Mouse (Mus musculus) kidney, adult 2 months (tissue): ENCODE data around the gene Nr1i3. TPM values are rescaled to one million over a fixed set of nuclear protein-coding genes. Genes with fewer than 3 reads are reported as not detected.

Experiments
- DNase-seq: peaks from one replicate; pipeline ENCODE4 v3.0.0; 2021
- H3K27ac ChIP-seq: fragments of 200-500 bp; 2 replicates; pipeline ENCODE4 v1.5.1; 2012; ENCODE audit warnings: low read depth, low read length, control low read depth, inconsistent platforms; ENCODE audit not compliant: insufficient read depth
- H3K27me3 ChIP-seq: fragments of 200-500 bp; replicated peaks from 2 replicates; pipeline ENCODE4 v1.6.1; 2012; ENCODE audit warnings: mild to moderate bottlenecking, moderate library complexity, low read length, inconsistent platforms; ENCODE audit not compliant: control insufficient read depth, insufficient read depth
- H3K36me3 ChIP-seq: fragments of 200-500 bp; 2 replicates; pipeline ENCODE4 v1.6.1; 2012; ENCODE audit warnings: mild to moderate bottlenecking, moderate library complexity, low read length, inconsistent platforms; ENCODE audit not compliant: control insufficient read depth, insufficient read depth
- H3K4me1 ChIP-seq: fragments of 200-500 bp; 2 replicates; pipeline ENCODE4 v1.6.1; 2011; ENCODE audit warnings: low read length; ENCODE audit not compliant: control insufficient read depth, insufficient read depth
- H3K4me3 ChIP-seq: fragments of 200-500 bp; 2 replicates; pipeline ENCODE4 v1.5.1; 2011; ENCODE audit warnings: mild to moderate bottlenecking, low read depth, low read length, control low read depth; ENCODE audit not compliant: insufficient read depth
- CTCF ChIP-seq: fragments of 200-500 bp; conservative IDR thresholded peaks from 2 replicates; pipeline ENCODE4 v1.5.1; 2011; ENCODE audit warnings: low read depth, mild to moderate bottlenecking, control low read depth, low read length, moderate library complexity, mixed read lengths; ENCODE audit not compliant: insufficient read depth, insufficient read length
- POLR2A ChIP-seq: fragments of 200-500 bp; IDR thresholded peaks from one replicate; pipeline ENCODE4 v1.6.1; 2011; ENCODE audit warnings: low read depth, low read length, control low read depth
- WGBS: fragments of 180-500 bp; shearing (Covaris S2); methylation state at CpG from one replicate; pipeline ENCODE4 v1.1.7; 2018; 5-methylcytosine and 5-hydroxymethylcytosine counted together
- polyA plus RNA-seq: library from polyadenylated mRNA; depleted of rRNA; stranded (reverse); fragments of >200 nt; gene quantifications from 2 replicates; pipeline ENCODE4 v1.2.3, GENCODE M21; 2012

Nr1i3 gene
- polyA plus RNA-seq, 1 experiment = 0.48 TPM

GRCm38 (mm10) chr1:171256937-171257548 is 43.3 kb downstream of the Nr1i3 start:
- peak; percentile 74 for DNase-seq
- H3K4me3 ChIP-seq = no peak overlapping the region
- H3K27me3 ChIP-seq = no peaks in the 10 kb centered on the region
- no peak overlapping the region for H3K27ac ChIP-seq
- no peaks in the 10 kb centered on the region for H3K4me1 ChIP-seq
- no peaks in the 10 kb centered on the region for H3K36me3 ChIP-seq
- TF ChIP-seq POLR2A = no peak
- peak; percentile 70 for TF ChIP-seq CTCF
- 61% methylated on average over 15 of the region's 15 CpGs for WGBS

- TF ChIP-seq CTCF (no peak), POLR2A (no peak)
- H3K27me3 ChIP-seq = no peaks in the 10 kb centered on the region
- WGBS = 83% methylated on average over 9 of the region's 9 CpGs
- no peak overlapping the region for H3K27ac ChIP-seq
- no peak overlapping the region for H3K4me3 ChIP-seq
- no peak for DNase-seq
- H3K4me1 ChIP-seq = no peaks in the 10 kb centered on the region; the same call in 1 of the 2 replicates
- H3K36me3 ChIP-seq = no peaks in the 10 kb centered on the region
Measured at GRCm38 (mm10) chr1:171257781-171258180, 44.0 kb downstream of the Nr1i3 start.

DNA sequence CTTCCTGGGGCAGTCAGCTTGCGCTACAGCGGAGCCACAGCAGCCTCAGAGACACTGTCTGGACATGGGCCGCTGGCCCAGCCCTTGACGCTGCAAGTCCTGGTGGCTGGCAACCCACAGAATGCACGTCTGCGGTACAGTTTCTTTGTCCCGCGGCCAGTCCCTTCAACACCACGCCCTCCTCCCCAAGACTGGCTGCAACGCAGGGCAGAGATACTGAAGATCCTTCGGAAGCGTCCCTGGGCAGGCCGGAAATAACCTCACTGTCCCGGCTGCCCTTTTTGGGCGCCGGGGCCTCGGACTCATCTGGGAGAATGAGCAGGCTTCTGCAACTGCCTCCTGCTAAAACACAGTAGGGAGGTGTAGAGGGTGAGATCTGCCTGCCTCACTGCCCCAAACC is 45.2 kb downstream of the Nr1i3 start:
- no peak for DNase-seq
- WGBS = 88% methylated on average over 17 of the region's 17 CpGs
- TF ChIP-seq POLR2A (no peak), CTCF (no peak)
- Histone ChIP-seq H3K36me3 (no peaks in the 10 kb centered on the region), H3K27ac (no peak overlapping the region), H3K4me1 (no peaks in the 10 kb centered on the region; the same call in 1 of the 2 replicates), H3K4me3 (no peak overlapping the region), H3K27me3 (no peaks in the 10 kb centered on the region)

- Histone ChIP-seq H3K4me1 (no peaks in the 10 kb centered on the region; the same call in 1 of the 2 replicates), H3K4me3 (no peak overlapping the region)
Measured at GRCm38 (mm10) chr1:171260316-171260715, 46.5 kb downstream of the Nr1i3 start.

GRCm38 (mm10) chr1:171262594-171263130 is 48.9 kb downstream of the Nr1i3 start:
- Histone ChIP-seq H3K36me3 (no peaks in the 10 kb centered on the region), H3K27ac (peak overlapping the region; percentile 85), H3K27me3 (no peaks in the 10 kb centered on the region), H3K4me1 (no peaks in the 10 kb centered on the region; the same call in 1 of the 2 replicates), H3K4me3 (no peak overlapping the region)
- peak; percentile 86 for DNase-seq
- no peak for TF ChIP-seq POLR2A
- no peak for TF ChIP-seq CTCF
- WGBS = 5% methylated on average over 8 of the region's 8 CpGs

More at GRCm38 (mm10) chr1:171260316-171260715, 46.5 kb downstream of the Nr1i3 start:
- Histone ChIP-seq H3K27ac (no peak overlapping the region), H3K36me3 (no peaks in the 10 kb centered on the region), H3K27me3 (no peaks in the 10 kb centered on the region)
- 60% methylated on average over 3 of the region's 3 CpGs for WGBS
- peak; percentile 40 for DNase-seq
- TF ChIP-seq CTCF (no peak), POLR2A (no peak)

DNA sequence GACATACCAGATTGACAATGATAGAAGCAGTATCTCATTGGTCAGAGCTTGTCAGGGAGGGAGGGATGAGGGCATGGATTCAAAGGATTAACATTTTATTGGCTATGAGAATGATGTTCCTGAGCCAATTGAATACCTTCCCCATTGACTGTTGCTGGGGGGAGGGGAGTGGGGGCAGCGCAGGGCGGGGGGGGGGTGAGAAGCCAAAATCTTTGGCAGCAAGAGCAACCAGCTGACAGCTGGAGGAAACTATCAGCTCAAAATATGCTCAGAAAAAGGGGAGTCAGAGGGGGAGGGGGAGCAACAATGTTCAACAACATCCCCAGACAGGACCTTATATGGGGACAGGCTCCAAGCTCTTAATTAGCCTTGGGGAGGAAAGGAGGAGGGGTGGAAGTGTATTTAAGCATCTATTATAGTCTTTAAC is 49.4 kb downstream of the Nr1i3 start:
- H3K36me3 ChIP-seq = no peaks in the 10 kb centered on the region
- peak overlapping the region; percentile 8; the same call in 1 of the 2 replicates for H3K27ac ChIP-seq
- TF ChIP-seq CTCF (no peak), POLR2A (no peak)
- H3K27me3 ChIP-seq = no peaks in the 10 kb centered on the region
- H3K4me1 ChIP-seq = no peaks in the 10 kb centered on the region; the same call in 1 of the 2 replicates
- no peak overlapping the region for H3K4me3 ChIP-seq
- 0% methylated on average over 2 of the region's 2 CpGs for WGBS
- DNase-seq = peak; percentile 73

- H3K27ac ChIP-seq = peak overlapping the region; percentile 52; the same call in 1 of the 2 replicates
Measured at GRCm38 (mm10) chr1:171263666-171264461, 50.1 kb downstream of the Nr1i3 start.

More at GRCm38 (mm10) chr1:171263666-171264461, 50.1 kb downstream of the Nr1i3 start:
- H3K4me3 ChIP-seq = no peak overlapping the region
- no peaks in the 10 kb centered on the region for H3K36me3 ChIP-seq
- DNase-seq = no peak
- no peaks in the 10 kb centered on the region for H3K27me3 ChIP-seq
- no peaks in the 10 kb centered on the region; the same call in 1 of the 2 replicates for H3K4me1 ChIP-seq
- TF ChIP-seq CTCF (peak; percentile 34), POLR2A (no peak)
- WGBS = 82% methylated on average over 3 of the region's 3 CpGs
